Mouse (Mus musculus) heart, embryonic 13.5 days (tissue): ENCODE data around the gene Mpdu1. TPM values are rescaled to one million over a fixed set of nuclear protein-coding genes. Genes with fewer than 3 reads are reported as not detected.

Experiments used
- ATAC-seq: fragments of 200-750 bp; cut with Nextera tagmentation; 2 replicates; pipeline ENCODE4 v1.8.0; 2017; ENCODE audit warnings: moderate TSS enrichment; ENCODE audit not compliant: insufficient number of reproducible peaks, low FRiP score, low TSS enrichment; ENCODE audit errors: extremely low read depth
- H3K27ac ChIP-seq: fragments of 300-500 bp; sonication (generic); replicated peaks from 2 replicates; pipeline ENCODE4 v1.5.1; 2015; ENCODE audit warnings: moderate library complexity, mild to moderate bottlenecking, inconsistent platforms
- H3K27me3 ChIP-seq: fragments of 300-500 bp; sonication (generic); replicated peaks from 2 replicates; pipeline ENCODE4 v1.6.1; 2015; ENCODE audit warnings: mild to moderate bottlenecking, inconsistent platforms
- H3K36me3 ChIP-seq: fragments of 300-500 bp; sonication (generic); 2 replicates; pipeline ENCODE4 v1.6.1; 2015; ENCODE audit warnings: mild to moderate bottlenecking, inconsistent platforms
- H3K4me1 ChIP-seq: fragments of 300-500 bp; sonication (generic); 2 replicates; pipeline ENCODE4 v1.6.1; 2015; ENCODE audit warnings: inconsistent platforms
- H3K4me2 ChIP-seq: fragments of 300-500 bp; sonication (generic); 2 replicates; pipeline ENCODE4 v1.6.1; 2015; ENCODE audit warnings: inconsistent platforms, mild to moderate bottlenecking, moderate library complexity
- H3K4me3 ChIP-seq: fragments of 300-500 bp; sonication (generic); 2 replicates; pipeline ENCODE4 v1.5.1; 2015; ENCODE audit warnings: moderate library complexity, mild to moderate bottlenecking, inconsistent platforms
- H3K9ac ChIP-seq: fragments of 300-500 bp; sonication (generic); 2 replicates; pipeline ENCODE4 v1.6.1; 2015; ENCODE audit warnings: inconsistent platforms, mild to moderate bottlenecking, moderate library complexity
- H3K9me3 ChIP-seq: fragments of 300-500 bp; sonication (generic); 2 replicates; pipeline ENCODE4 v1.6.1; 2016; ENCODE audit warnings: inconsistent platforms
- WGBS: fragments of 180-500 bp; shearing (Covaris S2); methylation state at CpG from one replicate; pipeline ENCODE4 v1.1.7; 2015; ENCODE audit warnings: mixed read lengths; 5-methylcytosine and 5-hydroxymethylcytosine counted together
- polyA plus RNA-seq: library from polyadenylated mRNA; unstranded; fragments of >200 nt; fragmentation: Nextera tagmentation; extraction: Ambion mirVana; gene quantifications from 2 replicates; pipeline ENCODE4 v1.2.1, GENCODE M21; 2015

The Mpdu1 gene
- polyA plus RNA-seq: 51.3 and 52.0 TPM in 2 replicates

DNA sequence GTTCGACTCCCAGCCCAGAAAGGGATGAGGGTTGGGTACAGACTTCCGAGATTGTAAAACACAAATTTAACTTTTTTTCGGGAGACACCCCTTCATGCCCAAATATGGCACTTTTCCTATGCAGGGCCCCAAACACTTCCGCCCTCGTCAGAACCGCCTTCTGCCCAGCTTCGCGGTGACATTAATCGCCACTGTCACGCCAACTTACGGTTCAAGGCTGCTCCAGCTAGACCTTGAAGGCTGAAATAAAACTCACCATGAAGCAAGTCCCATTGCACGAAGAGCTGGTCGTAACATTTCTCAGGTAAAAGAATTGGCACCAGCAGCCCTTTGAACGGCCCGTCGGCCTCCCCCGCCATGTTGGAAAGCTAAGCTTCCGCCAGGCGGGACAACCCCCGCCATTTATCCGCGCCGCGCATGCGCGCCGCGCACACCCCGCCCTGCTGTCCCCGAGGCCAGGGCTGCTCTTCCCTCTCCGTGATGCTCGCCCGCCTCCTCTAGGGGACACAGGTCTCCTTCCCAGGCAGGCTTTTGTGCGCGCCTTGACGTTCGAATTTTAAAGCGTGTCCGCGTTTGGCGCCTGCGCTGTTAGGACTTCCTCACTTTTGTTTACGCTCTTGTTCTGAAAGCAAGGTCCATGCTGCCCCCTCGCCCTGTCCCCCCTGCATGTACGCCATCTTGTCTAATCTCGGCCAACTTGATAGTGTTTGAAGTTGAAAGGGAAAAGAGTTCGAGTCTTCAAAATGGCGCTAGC, at the start of gene Mpdu1:
Mpdu1 (minus strand) TSS at position 430 of the 754 bp plus-strand sequence.
- H3K4me3 ChIP-seq: peak within 1 kb of the TSS; percentile 63
- H3K27me3 ChIP-seq: no peaks in the 10 kb centered on the region
- peaks cover 23% of the 10 kb centered on the region for H3K4me1 ChIP-seq
- peak within 1 kb of the TSS; percentile 74 for H3K4me2 ChIP-seq
- H3K27ac ChIP-seq: peak within 1 kb of the TSS; percentile 99
- under 1% methylated on average over 48 of the region's 48 CpGs for WGBS
- no peaks in the 10 kb centered on the region for H3K9me3 ChIP-seq
- peaks cover 65% of the 10 kb centered on the region for H3K36me3 ChIP-seq
- ATAC-seq: peak; percentile 91
- peak within 1 kb of the TSS; percentile 88 for H3K9ac ChIP-seq

GRCm38 (mm10) chr11:69711082-69711481, 48.6 kb upstream of the Mpdu1 start:
- no peak for ATAC-seq
- Histone ChIP-seq H3K4me1 (peaks cover 24% of the 10 kb centered on the region), H3K36me3 (no peaks in the 10 kb centered on the region), H3K27ac (no peak overlapping the region), H3K27me3 (no peaks in the 10 kb centered on the region), H3K9ac (no peak overlapping the region), H3K4me3 (no peak overlapping the region), H3K9me3 (0 out of 2 replicates have a peak, but pooled peaks cover 4% of the 10 kb centered on the region), H3K4me2 (no peak overlapping the region)
- 67% methylated on average over 2 of the region's 2 CpGs for WGBS

DNA sequence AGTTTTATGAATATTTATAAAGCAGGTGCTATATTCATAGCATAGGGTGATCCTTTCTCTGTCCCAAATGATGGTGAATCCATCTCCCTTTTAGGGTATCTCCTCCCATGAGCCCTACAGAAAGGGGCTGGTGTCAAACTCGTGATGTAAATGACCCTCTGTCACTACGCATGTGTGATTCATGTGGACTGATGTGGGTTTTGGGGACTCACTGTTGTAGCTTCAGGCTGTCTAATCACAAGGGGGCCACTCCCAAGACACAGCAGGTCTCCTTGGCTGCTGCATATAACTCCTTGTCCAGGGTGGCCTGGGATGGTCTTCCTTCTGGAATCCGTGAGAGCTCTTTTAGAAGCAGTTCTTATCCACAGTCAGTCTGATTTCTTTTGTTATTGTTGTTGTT, 48.0 kb upstream of the Mpdu1 start:
- Histone ChIP-seq H3K9me3 (0 out of 2 replicates have a peak, but pooled peaks cover 2% of the 10 kb centered on the region), H3K4me2 (no peak overlapping the region), H3K27me3 (no peaks in the 10 kb centered on the region), H3K36me3 (no peaks in the 10 kb centered on the region), H3K4me3 (no peak overlapping the region), H3K9ac (no peak overlapping the region), H3K4me1 (peaks cover 18% of the 10 kb centered on the region), H3K27ac (no peak overlapping the region)
- no peak for ATAC-seq
- WGBS: 73% methylated on average over 3 of the region's 3 CpGs

DNA sequence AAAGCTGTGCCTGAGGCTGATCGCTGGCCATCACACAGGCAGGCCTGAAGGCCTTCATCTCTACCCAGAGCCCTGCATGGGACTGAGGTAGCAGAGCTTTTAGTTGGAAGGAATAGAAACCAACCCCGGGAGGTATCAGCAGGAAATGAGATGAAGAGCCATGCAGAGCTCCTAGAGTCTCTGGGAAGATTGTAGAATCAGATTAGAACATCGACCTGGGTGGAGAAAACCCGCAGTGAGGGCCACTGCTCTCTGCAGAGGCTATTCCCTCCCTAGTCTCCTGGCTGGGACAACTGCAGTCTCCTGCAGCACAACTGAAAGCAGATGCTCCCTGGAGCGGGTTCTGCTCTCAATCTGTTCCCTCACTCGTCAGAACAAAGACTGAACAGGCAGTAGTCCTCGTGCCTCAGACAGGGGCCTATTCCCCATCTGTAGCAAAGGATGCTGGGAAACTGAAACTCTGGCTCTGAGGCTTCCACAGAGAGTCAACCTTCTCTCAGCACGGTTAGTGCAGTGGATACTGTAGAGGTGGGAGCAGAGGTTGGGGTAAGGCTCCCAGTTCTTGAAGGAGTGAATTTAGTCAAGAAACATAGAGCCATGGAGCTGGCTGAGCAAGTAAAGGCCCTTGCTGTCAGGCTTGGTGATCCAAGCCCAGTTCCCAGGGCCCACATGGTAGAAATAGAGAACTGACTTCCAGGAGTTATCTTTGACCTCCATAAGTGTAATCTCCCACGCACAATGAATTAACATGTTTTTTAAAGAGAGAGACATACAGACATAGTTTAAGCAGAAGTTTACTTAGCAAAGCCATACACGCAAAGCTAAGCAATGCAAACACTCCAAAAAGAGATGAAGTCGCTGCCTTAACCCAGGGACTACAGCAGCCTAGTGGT, 47.4 kb upstream of the Mpdu1 start:
- H3K9ac ChIP-seq: peak overlapping the region; percentile 25; the same call in 1 of the 2 replicates
- H3K9me3 ChIP-seq: no peaks in the 10 kb centered on the region
- no peak overlapping the region for H3K4me3 ChIP-seq
- no peaks in the 10 kb centered on the region for H3K36me3 ChIP-seq
- H3K4me1 ChIP-seq: peaks cover 13% of the 10 kb centered on the region; the same call in 1 of the 2 replicates
- no peak overlapping the region for H3K4me2 ChIP-seq
- ATAC-seq: no peak
- H3K27ac ChIP-seq: no peak overlapping the region
- 45% methylated on average over 11 of the region's 11 CpGs for WGBS
- H3K27me3 ChIP-seq: no peaks in the 10 kb centered on the region

DNA sequence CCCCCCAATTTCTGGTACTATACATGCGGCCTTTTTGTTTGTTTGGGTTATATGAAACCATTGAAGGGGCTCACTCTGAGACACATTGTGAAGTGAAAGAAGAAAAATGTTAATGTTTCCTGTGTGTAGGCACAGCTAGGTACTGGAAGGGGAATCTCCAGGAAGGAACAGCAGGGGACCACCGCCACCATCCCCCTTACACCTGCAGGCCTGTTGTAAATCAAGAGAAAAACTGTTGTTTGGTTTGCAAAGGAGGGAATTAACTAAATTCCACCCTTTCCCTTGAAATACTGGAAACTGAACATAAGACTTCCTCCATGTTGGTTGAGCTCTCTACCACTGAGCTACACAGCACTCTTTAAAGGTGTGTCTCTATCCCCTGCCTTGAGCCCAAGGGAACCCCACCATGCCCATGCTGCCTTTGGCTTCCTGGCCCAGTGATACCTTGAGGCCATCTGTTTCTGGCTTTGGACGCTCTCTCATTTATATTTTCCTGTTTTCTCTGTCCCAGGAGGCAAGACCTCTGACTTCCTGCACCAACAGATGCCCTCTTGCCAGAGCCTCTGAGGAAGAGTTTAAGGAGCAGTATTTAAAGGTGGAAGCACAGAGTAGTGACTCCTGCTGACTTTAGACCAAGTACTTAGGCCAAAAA, 46.3 kb upstream of the Mpdu1 start:
- no peak for ATAC-seq
- H3K4me3 ChIP-seq: no peak overlapping the region
- no peaks in the 10 kb centered on the region for H3K9me3 ChIP-seq
- no peak overlapping the region for H3K27ac ChIP-seq
- H3K9ac ChIP-seq: 0 out of 2 replicates have a peak overlapping the region, but pooled peaks have one; percentile 5
- no peaks in the 10 kb centered on the region for H3K27me3 ChIP-seq
- WGBS: 75% methylated on average over 3 of the region's 3 CpGs
- H3K36me3 ChIP-seq: no peaks in the 10 kb centered on the region
- H3K4me1 ChIP-seq: 0 out of 2 replicates have a peak, but pooled peaks cover 12% of the 10 kb centered on the region
- H3K4me2 ChIP-seq: no peak overlapping the region

DNA sequence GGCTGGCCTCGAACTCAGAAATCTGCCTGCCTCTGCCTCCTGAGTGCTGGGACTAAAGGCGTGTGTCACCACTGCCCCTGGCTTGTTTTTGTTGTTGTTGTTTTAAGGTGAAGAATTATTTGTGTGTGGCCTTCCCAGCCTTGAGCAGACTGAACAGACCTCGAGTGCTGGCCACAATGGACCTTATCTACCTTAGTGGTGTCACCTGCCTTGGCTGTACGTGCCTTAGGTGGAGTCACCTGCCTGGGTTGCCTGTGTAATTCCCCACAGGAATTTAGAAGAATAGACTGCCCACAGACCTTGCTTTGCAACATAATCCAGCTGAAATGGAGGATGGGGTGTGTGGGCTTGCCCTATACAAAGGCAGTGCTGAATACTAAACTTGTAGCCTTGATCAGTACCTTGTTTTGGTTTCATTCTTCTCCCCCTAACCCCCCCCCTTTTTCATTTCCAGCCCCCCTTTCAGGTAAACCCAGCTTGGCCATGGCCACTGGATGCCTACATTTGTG, 45.5 kb upstream of the Mpdu1 start:
- Histone ChIP-seq H3K36me3 (no peaks in the 10 kb centered on the region), H3K4me2 (no peak overlapping the region), H3K9ac (no peak overlapping the region), H3K27ac (no peak overlapping the region), H3K4me1 (0 out of 2 replicates have a peak, but pooled peaks cover 12% of the 10 kb centered on the region), H3K4me3 (no peak overlapping the region), H3K27me3 (no peaks in the 10 kb centered on the region), H3K9me3 (no peaks in the 10 kb centered on the region)
- no peak for ATAC-seq
- WGBS: 78% methylated on average over 4 of the region's 4 CpGs

DNA sequence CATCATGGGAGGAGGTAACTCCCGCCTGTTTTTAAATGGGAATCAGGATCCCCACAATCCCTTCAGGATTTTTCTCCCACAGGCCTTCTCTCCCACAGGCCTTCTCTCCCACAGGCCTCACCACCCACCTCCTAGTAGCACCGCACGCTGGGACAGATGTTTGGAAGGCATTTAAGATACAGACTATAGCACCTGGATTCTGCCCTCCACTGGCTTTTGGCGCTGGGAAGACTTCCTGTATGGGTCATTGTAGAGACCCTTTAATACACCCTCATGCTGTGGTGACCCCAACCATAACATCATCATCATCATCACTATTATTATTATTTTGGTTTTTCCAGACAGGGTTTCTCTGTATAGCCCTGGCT, 45.0 kb upstream of the Mpdu1 start:
- 85% methylated on average over 4 of the region's 4 CpGs for WGBS
- H3K27ac ChIP-seq: no peak overlapping the region

DNA sequence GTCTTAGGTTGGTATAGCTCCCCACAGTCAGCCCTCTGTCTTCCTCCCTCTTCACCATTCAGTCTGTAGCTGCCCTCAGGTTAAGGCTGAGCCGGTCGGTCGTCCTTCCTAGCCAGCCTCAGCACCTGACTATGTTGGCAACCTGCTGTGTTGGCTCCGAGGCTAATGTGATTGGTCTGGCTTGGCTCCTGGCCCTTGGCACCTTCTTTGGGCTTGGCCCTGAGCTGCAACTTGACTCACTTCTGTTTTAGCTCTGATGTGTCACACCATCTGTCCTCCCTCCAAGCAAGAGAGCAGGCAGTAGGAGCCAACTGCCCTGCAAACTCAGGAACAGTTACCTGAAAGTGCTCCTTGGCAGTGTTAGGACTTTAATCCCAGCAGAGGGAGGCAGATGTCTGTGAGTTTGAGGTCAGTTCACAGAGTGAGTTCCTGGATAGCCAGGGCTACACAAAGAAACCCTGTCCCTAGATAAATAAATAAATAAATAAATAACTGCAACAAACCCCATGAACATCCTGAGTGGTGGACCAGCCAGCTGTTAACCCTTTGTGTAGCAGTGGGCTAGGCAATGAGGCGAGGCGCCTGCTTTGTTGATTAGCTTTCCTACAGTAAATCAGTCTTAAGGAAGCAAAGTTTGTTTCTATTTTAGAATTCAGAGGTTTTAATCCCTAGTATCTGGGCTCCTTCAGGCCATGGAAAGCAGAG, 44.5 kb upstream of the Mpdu1 start:
- no peak overlapping the region for H3K27ac ChIP-seq
- no peaks in the 10 kb centered on the region for H3K9me3 ChIP-seq
- 0 out of 2 replicates have a peak, but pooled peaks cover 12% of the 10 kb centered on the region for H3K4me1 ChIP-seq
- 47% methylated on average over 6 of the region's 6 CpGs for WGBS
- H3K9ac ChIP-seq: no peak overlapping the region
- H3K4me2 ChIP-seq: no peak overlapping the region
- no peaks in the 10 kb centered on the region for H3K27me3 ChIP-seq
- no peaks in the 10 kb centered on the region for H3K36me3 ChIP-seq
- H3K4me3 ChIP-seq: no peak overlapping the region
- ATAC-seq: no peak

More for the DNA sequence above, 45.0 kb upstream of the Mpdu1 start:
- no peaks in the 10 kb centered on the region for H3K36me3 ChIP-seq
- 0 out of 2 replicates have a peak, but pooled peaks cover 12% of the 10 kb centered on the region for H3K4me1 ChIP-seq
- no peak for ATAC-seq
- H3K9ac ChIP-seq: no peak overlapping the region
- no peak overlapping the region for H3K4me2 ChIP-seq
- no peaks in the 10 kb centered on the region for H3K9me3 ChIP-seq
- no peak overlapping the region for H3K4me3 ChIP-seq
- H3K27me3 ChIP-seq: no peaks in the 10 kb centered on the region

DNA sequence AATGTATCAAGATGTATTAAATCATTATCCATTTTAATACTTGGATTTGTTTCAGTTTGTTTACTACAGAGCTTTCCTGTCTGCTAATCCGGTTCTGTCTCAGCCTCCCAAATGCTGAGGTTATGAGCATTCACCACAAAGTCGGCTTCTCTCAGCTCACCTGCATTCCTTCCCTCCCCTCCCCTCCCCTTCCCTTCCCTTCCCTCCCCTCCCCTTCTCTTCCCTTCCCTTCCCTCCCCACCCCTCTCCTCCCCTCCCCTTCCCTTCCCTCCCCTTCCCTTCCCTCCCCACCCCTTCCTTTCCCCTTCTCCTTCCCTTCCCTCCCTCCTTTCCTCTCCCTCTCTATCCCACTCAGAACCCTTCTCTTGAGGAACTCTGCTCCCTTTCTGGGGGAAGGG, 42.2 kb upstream of the Mpdu1 start:
- WGBS: 26% methylated on average over 2 of the region's 2 CpGs
- H3K4me2 ChIP-seq: no peak overlapping the region
- no peak overlapping the region for H3K9ac ChIP-seq
- no peak for ATAC-seq
- H3K36me3 ChIP-seq: no peaks in the 10 kb centered on the region
- no peak overlapping the region for H3K27ac ChIP-seq
- H3K4me3 ChIP-seq: no peak overlapping the region
- no peaks in the 10 kb centered on the region for H3K9me3 ChIP-seq
- peaks cover 17% of the 10 kb centered on the region for H3K4me1 ChIP-seq
- no peaks in the 10 kb centered on the region for H3K27me3 ChIP-seq

GRCm38 (mm10) chr11:69703814-69704612, 41.6 kb upstream of the Mpdu1 start:
- Histone ChIP-seq H3K27me3 (no peaks in the 10 kb centered on the region), H3K36me3 (no peaks in the 10 kb centered on the region), H3K4me3 (no peak overlapping the region), H3K9ac (no peak overlapping the region), H3K27ac (no peak overlapping the region), H3K4me2 (no peak overlapping the region), H3K9me3 (no peaks in the 10 kb centered on the region), H3K4me1 (peaks cover 18% of the 10 kb centered on the region)
- no peak for ATAC-seq
- whole genome bisulfite sequencing: 57% methylated on average over 8 of the region's 8 CpGs
